Mouse (Mus musculus) heart, postnatal 10 days (tissue): ENCODE measurements at regions not wholly inside any gene's neighbourhood (a gene's known extent, or its start where the extent isn't known, plus 50 kb on each side); places are given as distances from the start of the nearest gene placed in this dataset.
A peak's percentile ranks its signal among the peaks of the same experiment; 100 is the strongest.
"Not testable (repeated sequence)": the region's sequence is repeated elsewhere in the genome, so short reads cannot be mapped to it uniquely, and the experiment has no call there.

Experiments used
- DNase-seq, 2 experiments: peaks; one replicate each; pipeline ENCODE4 v3.0.0; 2021
- intact Hi-C: fragments of 180-260 bp; cut with DNase I; formaldehyde crosslinking; loops from one replicate; pipeline ENCODE4 v1.15.1; 2025

DNA sequence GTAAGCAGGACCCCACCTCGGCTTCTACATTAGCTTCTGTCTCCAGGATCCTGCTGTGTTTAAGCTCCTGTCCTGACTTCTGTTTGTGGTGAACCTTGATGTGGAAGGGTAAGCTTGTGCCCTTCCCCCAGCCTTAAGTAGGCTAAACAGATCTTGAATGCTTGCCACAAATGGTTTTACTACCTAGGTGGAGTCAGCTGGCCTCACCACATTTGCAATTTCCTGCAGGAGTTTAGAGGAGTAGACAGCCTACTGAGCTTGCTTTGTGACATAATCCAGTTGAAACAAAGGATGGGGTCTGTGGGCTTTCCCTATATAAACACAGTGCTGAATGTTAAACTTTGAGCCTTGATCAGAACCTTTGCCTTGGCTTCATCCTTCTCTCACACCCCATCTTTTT is 206.7 kb downstream of the Pten start:
- intact Hi-C loops = no loop called here

DNA sequence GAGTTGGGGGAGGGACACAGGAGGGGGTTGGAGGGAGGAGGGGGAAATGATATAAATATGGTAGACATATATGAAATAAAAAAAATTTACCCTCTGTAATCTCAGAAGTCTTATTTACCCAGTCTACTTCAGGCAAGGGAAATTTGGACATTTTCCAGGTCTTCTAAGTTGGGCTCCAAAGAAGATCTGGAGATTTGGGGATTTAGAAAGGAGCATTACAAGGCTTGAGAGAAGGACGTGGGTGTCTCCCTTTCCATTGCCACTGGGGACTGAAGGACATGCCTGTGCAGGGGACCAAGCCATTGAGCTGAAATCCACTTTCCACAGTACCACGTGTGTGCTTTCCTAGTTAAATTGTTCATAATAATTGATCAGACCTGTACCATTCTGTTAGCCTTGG is 208.2 kb downstream of the Pten start:
- no peak for DNase-seq
- intact Hi-C loops = no loop called here

More for the DNA sequence above, 206.7 kb downstream of the Pten start:
- DNase-seq = no peak

GRCm38 (mm10) chr19:32969213-32969776 is 212.0 kb downstream of the Pten start:
- no peak for DNase-seq
- intact Hi-C loops = no loop called here

DNA sequence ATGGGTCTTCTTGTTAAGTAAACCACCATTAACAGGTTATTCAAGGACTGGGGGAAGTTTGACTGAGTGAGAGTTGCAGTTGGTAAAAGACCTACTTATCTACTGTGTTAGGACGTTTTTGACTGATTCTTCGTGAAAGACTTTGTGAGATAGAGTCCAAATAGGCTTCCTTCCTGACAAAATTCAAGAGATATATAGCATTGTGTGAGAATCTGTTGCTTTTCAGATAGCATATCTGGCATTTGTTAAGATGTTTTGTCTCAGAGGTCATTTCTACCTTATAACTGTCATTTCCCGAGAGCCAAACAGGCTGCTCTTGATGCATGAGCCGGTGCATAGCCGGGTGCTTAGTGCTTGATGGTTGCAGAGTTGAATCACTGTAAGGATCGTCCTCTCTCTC is 214.8 kb downstream of the Pten start:
- no peak for DNase-seq
- intact Hi-C loops = no loop called here

DNA sequence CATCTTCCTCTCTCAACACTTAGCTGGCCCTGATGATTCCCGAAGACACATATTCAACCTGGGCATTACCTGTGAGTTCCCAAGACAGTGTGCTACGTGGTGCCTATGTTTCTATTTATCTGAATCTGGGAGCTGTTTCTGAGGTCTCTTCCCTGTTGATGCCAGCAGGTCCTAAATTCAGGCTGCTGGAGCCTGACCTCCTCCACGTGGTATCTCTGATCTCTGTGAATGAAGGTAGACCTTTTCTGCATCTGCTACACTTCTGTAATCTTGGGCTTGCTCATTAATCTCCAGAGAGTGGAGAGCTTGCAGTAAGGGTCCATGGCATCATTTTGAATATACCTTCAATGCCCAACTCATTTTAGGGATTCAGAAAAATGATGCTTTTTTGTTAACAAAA is 215.8 kb downstream of the Pten start:
- intact Hi-C loops = no loop called here
- no peak for DNase-seq

- DNase-seq = peak; percentile 81 to 83
- intact Hi-C loops = no loop called here
Measured at GRCm38 (mm10) chr19:32974778-32975240, 217.5 kb downstream of the Pten start.

GRCm38 (mm10) chr19:32975303-32975702 is 218.0 kb downstream of the Pten start:
- no peak for DNase-seq
- intact Hi-C loops = no loop called here

DNA sequence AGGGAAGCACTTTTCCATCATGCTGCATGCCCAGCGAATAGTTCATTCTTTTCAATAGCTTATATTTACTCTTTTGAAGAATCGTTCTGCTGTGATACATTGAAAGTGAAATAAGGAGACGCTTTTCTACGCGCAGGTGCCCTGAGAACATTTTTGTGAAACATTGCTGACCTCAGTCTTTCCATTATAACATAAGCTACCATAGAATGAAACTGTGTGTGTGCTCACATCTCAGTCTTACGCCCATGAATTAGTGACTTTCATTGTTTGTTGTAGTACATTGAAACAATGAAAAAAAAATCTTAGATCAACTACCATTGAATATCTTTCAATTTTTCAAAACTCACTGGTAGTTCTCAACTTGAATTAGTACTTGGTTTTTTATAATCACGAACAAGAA is 219.2 kb downstream of the Pten start:
- DNase-seq = no peak
- intact Hi-C loops = no loop called here

DNA sequence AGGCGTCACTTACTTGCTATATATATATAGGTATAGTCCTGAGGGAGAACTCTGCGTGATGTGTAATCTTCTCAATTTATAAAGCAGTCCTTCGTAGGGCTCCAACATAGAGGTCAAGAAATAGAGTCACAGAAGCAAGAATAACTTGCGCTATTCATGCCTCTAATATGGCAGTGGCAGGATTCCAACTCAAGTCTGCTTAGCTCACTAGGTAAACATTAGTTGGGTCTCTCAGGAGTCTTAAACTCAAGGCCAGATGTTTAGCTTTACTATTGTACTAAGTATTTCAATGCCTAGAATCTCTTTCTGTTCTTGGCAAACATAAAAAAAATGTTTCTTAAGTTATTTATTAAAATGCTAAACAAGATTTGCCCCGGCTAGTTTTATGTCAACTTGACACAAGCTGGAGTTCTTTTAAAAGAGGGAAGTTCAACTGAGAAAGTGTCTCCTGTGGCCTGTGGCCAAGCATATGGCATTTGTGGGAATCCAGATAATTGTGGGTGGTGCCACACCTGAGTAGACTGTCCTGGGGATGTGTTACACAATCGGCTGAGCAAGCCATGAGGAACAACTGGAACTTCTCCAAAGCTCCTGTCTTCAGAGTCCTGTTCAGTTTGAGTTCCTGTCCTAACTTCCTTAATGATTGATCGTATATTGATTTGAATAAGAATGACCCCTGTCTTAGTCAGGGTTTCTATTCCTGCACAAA is 220.9 kb downstream of the Pten start:
- DNase-seq = no peak
- intact Hi-C loops = no loop called here

DNA sequence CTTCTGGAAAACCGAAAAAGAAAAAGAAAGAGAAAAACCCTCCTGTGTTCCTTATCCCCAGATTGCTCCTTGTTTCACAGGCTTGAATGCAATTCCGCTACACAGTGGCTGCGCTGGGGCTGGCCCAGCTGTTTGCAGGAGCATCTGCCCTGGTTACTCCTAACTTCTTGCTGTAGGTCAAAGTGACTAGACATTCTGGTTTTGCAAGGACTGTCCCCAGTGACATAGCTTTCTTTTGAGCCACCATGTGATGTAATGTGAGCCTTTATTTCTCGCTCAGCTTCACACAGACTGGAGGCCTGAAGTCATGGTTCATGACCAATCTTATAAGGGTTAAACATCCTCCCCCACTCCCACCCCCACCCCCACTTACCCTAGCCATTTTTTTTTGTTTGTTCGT is 222.8 kb downstream of the Pten start:
- intact Hi-C loops = no loop called here
- no peak for DNase-seq

- intact Hi-C loops = no loop called here
- no peak for DNase-seq
Measured at GRCm38 (mm10) chr19:32988713-32989112, 231.4 kb downstream of the Pten start.

- intact Hi-C loops = no loop called here
- DNase-seq = no peak
Measured at GRCm38 (mm10) chr19:32989346-32989745, 232.0 kb downstream of the Pten start.

GRCm38 (mm10) chr19:32990576-32990975 is 233.3 kb downstream of the Pten start:
- peak in 1 of 2 experiments; percentile 5 for DNase-seq

GRCm38 (mm10) chr19:32998576-32999170 is 241.4 kb downstream of the Pten start:
- no peak for DNase-seq
- intact Hi-C loops = no loop called here

More at GRCm38 (mm10) chr19:32990576-32990975, 233.3 kb downstream of the Pten start:
- intact Hi-C loops = no loop called here

DNA sequence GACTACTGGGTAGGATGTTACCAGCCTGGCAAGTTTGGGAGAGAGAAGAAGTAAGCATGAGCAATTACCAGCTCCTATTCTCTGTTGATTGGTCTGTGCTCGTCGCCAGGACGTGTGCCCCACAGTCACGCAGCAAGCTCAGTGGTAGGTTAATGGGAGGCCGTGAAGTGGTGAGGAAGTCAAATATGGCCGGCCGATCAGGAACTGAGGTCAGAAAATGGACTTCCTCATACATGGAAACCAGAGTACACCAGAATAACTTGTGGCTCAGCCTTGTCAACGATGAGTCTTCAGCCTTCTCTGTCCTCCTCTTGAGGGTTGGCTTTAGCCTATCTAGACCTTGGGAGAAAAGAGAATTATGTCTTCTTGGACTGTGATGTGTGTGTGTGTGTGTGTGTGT is 250.3 kb downstream of the Pten start:
- no peak for DNase-seq
- intact Hi-C loops = no loop called here

DNA sequence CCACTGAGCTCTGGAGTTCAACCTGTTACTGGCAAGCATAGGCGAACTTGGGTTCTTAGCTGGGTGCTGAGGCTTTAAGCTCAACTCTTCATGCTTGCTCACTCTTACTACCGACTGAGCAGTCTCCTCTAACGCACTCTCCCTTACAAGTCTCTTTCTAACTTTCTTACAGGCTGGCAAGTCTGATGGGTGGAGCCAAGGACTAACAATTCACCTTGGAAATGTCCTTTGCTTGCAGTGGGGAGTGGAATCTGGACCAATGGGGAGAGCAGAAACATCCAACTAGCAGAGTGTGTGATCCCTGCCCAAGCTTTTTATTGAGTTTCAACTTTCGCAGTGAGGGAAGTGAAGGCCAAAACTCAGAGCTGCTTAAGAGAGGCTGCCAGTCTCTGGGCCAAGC is 250.8 kb downstream of the Pten start:
- intact Hi-C loops = no loop called here
- no peak for DNase-seq

DNA sequence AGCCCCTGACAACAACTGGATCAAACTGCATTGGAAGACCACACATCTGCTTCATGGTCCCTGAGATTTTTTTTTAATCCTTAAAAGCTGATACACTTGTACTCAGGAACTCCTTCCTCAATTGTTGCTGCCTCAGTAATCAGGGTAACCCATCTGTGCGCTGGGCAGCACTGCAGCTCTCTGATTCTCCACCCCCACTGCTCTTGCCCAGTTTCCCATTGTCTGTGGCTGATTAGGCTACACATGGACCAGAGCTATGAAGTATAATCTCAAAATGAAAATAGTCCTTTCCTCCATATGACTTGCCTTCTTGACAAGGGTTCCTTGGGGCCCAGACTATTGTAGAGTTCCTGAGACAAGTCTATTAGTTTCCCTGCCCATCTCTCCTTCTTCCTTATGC is 251.5 kb downstream of the Pten start:
- DNase-seq = no peak
- intact Hi-C loops = no loop called here

- intact Hi-C loops = no loop called here
- DNase-seq = no peak
Measured at GRCm38 (mm10) chr19:33010886-33011446, 253.7 kb downstream of the Pten start.

- intact Hi-C loops, DNase-seq: not testable (repeated sequence)
Measured at GRCm38 (mm10) chr19:33014879-33015278, 257.6 kb downstream of the Pten start.

DNA sequence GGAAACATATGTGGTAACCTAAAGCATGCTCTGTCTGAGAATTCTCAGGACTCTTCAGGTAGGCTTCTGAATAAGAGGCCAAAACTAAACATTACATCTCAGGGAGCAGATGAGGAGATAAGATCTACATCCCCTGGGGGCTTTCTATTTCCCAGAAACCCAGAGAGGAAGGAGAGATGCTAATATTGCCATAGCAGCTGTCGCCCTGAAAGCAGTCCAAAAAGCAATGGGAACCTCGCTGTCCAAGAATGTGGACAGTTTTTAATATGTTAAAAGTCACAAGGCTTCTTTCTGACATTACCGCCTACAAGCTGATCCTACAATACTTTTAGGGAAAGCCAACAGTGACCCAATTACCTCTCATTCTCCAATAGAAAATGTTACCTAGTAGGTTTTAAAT is 263.9 kb downstream of the Pten start:
- peak; percentile 20 to 23 for DNase-seq
- intact Hi-C loops = no loop called here

DNA sequence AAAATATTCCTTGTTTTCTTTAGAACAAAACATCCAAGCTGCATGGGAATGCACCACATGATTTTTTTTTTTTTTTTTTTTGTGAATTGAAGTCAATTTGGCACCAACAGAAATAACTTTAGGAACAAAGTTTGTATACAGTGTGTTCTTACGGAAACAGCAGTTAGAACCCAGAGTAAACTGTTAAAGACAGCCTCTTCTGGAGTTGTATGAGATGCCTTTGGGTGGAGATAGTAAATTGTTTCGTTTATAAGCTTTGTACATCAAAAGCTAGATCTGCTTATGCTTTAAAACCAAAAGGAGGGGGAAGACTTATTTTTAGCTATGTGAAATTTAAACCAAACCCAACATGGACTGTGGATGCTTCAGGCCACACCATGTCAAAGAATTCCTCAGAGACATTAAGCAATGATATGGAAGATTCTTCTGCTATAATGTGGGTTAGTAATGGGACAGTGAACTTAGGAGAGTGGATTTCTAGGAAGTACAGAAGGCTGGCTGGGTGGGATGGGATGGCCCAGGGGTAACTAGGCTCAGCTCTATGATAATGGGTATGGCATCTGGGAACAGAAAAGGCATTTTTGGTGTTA is 265.6 kb downstream of the Pten start:
- DNase-seq = no peak
- intact Hi-C loops = no loop called here
